Mouse (Mus musculus) liver, adult 2 months (tissue): ENCODE results near the gene Fermt2. TPM values are rescaled to one million over a fixed set of nuclear protein-coding genes. Genes with fewer than 3 reads are reported as not detected.
A peak's percentile ranks its signal among the peaks of the same experiment; 100 is the strongest.
"Not testable (repeated sequence)": the region's sequence is repeated elsewhere in the genome, so short reads cannot be mapped to it uniquely, and the experiment has no call there.

Experiments used
- DNase-seq: peaks from one replicate; pipeline ENCODE4 v3.0.0-alpha.2; 2011; ENCODE audit warnings: low read depth, low spot score; ENCODE audit errors: extremely low read depth
- H3K27ac ChIP-seq: fragments of 200-500 bp; replicated peaks from 2 replicates; pipeline ENCODE4 v1.5.1; 2012; ENCODE audit warnings: low read depth, mild to moderate bottlenecking, control low read depth, inconsistent platforms, low read length; ENCODE audit not compliant: insufficient read depth
- H3K27me3 ChIP-seq: fragments of 200-500 bp; 2 replicates; pipeline ENCODE4 v1.6.1; 2012; ENCODE audit warnings: mild to moderate bottlenecking, moderate library complexity, low read length, inconsistent platforms; ENCODE audit not compliant: control insufficient read depth, insufficient read depth
- H3K36me3 ChIP-seq: fragments of 200-500 bp; 2 replicates; pipeline ENCODE4 v1.6.1; 2012; ENCODE audit warnings: low read length, inconsistent platforms; ENCODE audit not compliant: control insufficient read depth, insufficient read depth
- H3K4me1 ChIP-seq: fragments of 200-500 bp; 2 replicates; pipeline ENCODE4 v1.6.1; 2011; ENCODE audit warnings: low read length; ENCODE audit not compliant: control insufficient read depth, insufficient read depth
- H3K4me3 ChIP-seq: fragments of 200-500 bp; 2 replicates; pipeline ENCODE4 v1.5.1; 2011; ENCODE audit warnings: low read depth, mild to moderate bottlenecking, control low read depth, low read length, moderate library complexity; ENCODE audit not compliant: insufficient read depth
- H3K79me2 ChIP-seq: fragments of 200-500 bp; 2 replicates; pipeline ENCODE4 v1.6.1; 2012; ENCODE audit warnings: inconsistent platforms, mild to moderate bottlenecking, low read length, moderate library complexity; ENCODE audit not compliant: control insufficient read depth, insufficient read depth
- H3K9ac ChIP-seq: fragments of 200-500 bp; 2 replicates; pipeline ENCODE4 v1.6.1; 2012; ENCODE audit warnings: low read depth, mild to moderate bottlenecking, control low read depth, inconsistent platforms, low read length
- CTCF ChIP-seq: fragments of 200-500 bp; IDR thresholded peaks from 2 replicates; pipeline ENCODE4 v1.5.1; 2011; ENCODE audit warnings: low read depth, low read length, control low read depth
- POLR2A ChIP-seq: fragments of 200-500 bp; IDR thresholded peaks from 2 replicates; pipeline ENCODE4 v1.6.1; 2011; ENCODE audit warnings: low read length, control low read depth; ENCODE audit not compliant: insufficient read depth; ENCODE audit errors: extremely low read depth
- WGBS: fragments of 180-500 bp; shearing (Covaris S2); methylation state at CpG from one replicate; pipeline ENCODE4 v1.1.7; 2018; 5-methylcytosine and 5-hydroxymethylcytosine counted together
- polyA plus RNA-seq: library from polyadenylated mRNA; depleted of rRNA; stranded (reverse); fragments of >200 nt; gene quantifications from 2 replicates; pipeline ENCODE4 v1.2.3, GENCODE M21; 2012
- total RNA-seq: library from RNA; depleted of rRNA; stranded (reverse); fragments of >200 nt; gene quantifications from 2 replicates; pipeline ENCODE4 v1.2.3, GENCODE M21; 2014

The Fermt2 gene
- total and polyA plus RNA-seq, 2 experiments: 49.7 to 104 TPM

- no peak overlapping the region for H3K4me3 ChIP-seq
- H3K4me1 ChIP-seq: peaks cover 9% of the 10 kb centered on the region
- no peaks in the 10 kb centered on the region for H3K27me3 ChIP-seq
- H3K79me2 ChIP-seq: peaks cover 37% of the 10 kb centered on the region
- H3K36me3 ChIP-seq: peaks cover 11% of the 10 kb centered on the region
- H3K27ac ChIP-seq: no peak overlapping the region
- 95% methylated on average over 4 of the region's 4 CpGs for WGBS
- no peak for DNase-seq
- no peak overlapping the region for H3K9ac ChIP-seq
- TF ChIP-seq POLR2A (no peak), CTCF (no peak)
Observed at GRCm38 (mm10) chr14:45493891-45494290, 36.0 kb downstream of the Fermt2 start.

- peaks cover 11% of the 10 kb centered on the region for H3K4me1 ChIP-seq
- peaks cover 7% of the 10 kb centered on the region for H3K36me3 ChIP-seq
- H3K27ac ChIP-seq: no peak overlapping the region
- WGBS: 88% methylated on average over 4 of the region's 4 CpGs
- H3K9ac ChIP-seq: no peak overlapping the region
- peaks cover 34% of the 10 kb centered on the region; the same call in 1 of the 2 replicates for H3K79me2 ChIP-seq
- TF ChIP-seq POLR2A: no peak
- TF ChIP-seq CTCF: peak; percentile 28; the same call in 1 of the 2 replicates
- no peaks in the 10 kb centered on the region for H3K27me3 ChIP-seq
- no peak for DNase-seq
- no peak overlapping the region for H3K4me3 ChIP-seq
Observed at GRCm38 (mm10) chr14:45492668-45493067, 37.2 kb downstream of the Fermt2 start.

DNA sequence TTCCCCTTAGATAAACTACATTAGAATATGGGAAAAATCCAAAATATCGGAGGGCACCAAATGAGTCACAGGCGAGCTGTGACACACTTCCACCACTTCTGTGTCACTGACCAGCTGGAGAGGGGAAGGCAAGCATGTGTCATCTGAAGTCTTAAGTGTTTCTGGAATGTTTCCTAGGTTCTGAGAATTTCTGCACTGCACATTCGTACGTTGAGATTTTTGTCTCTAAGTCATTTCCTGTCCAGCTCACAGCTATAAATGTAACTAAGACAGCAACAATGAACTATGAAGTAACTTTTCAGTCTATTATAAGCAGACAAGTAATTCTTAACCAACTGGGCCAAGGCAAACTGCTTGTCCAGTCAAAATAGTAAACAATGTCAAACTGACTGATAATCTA, 37.9 kb downstream of the Fermt2 start:
- 49% methylated on average over 4 of the region's 4 CpGs for WGBS
- Histone ChIP-seq H3K79me2 (peaks cover 36% of the 10 kb centered on the region; the same call in 1 of the 2 replicates), H3K4me1 (peaks cover 11% of the 10 kb centered on the region), H3K9ac (no peak overlapping the region), H3K4me3 (no peak overlapping the region), H3K27me3 (no peaks in the 10 kb centered on the region), H3K27ac (no peak overlapping the region), H3K36me3 (peaks cover 6% of the 10 kb centered on the region)
- DNase-seq: no peak
- TF ChIP-seq CTCF (no peak), POLR2A (no peak)

- H3K4me1 ChIP-seq: peaks cover 25% of the 10 kb centered on the region
- not testable (repeated sequence) for DNase-seq, H3K9ac ChIP-seq, H3K27me3 ChIP-seq, H3K4me3 ChIP-seq, H3K36me3 ChIP-seq
- WGBS: 80% methylated on average over 2 of the region's 2 CpGs
- H3K79me2 ChIP-seq: peaks cover 17% of the 10 kb centered on the region; the same call in 1 of the 2 replicates
- peak overlapping the region; percentile 26; the same call in 1 of the 2 replicates for H3K27ac ChIP-seq
Observed at GRCm38 (mm10) chr14:45487201-45487600, 42.7 kb downstream of the Fermt2 start.

- H3K79me2 ChIP-seq, H3K27me3 ChIP-seq, H3K9ac ChIP-seq, H3K4me3 ChIP-seq: not testable (repeated sequence)
- 31% methylated on average over 11 of the region's 11 CpGs for WGBS
- peak; percentile 71 for DNase-seq
- peaks cover 14% of the 10 kb centered on the region for H3K36me3 ChIP-seq
- peak overlapping the region; percentile 51 for H3K27ac ChIP-seq
- H3K4me1 ChIP-seq: peaks cover 27% of the 10 kb centered on the region
Observed at GRCm38 (mm10) chr14:45483361-45483760, 46.6 kb downstream of the Fermt2 start.

- TF ChIP-seq CTCF (no peak), POLR2A (no peak)
- peak; percentile 33 for DNase-seq
- H3K27ac ChIP-seq: peak overlapping the region; percentile 62
- no peak overlapping the region for H3K4me3 ChIP-seq
- 49% methylated on average over 9 of the region's 9 CpGs for WGBS
- H3K27me3 ChIP-seq: no peaks in the 10 kb centered on the region
- peaks cover 19% of the 10 kb centered on the region for H3K36me3 ChIP-seq
- no peak overlapping the region for H3K9ac ChIP-seq
- peaks cover 27% of the 10 kb centered on the region for H3K4me1 ChIP-seq
- peaks cover 17% of the 10 kb centered on the region; the same call in 1 of the 2 replicates for H3K79me2 ChIP-seq
Observed at GRCm38 (mm10) chr14:45478977-45479806, 50.7 kb downstream of the Fermt2 start.
